Mouse (Mus musculus) ovary, postnatal 10 days (tissue): ENCODE measurements at regions not wholly inside any gene's neighbourhood (a gene's known extent, or its start where the extent isn't known, plus 50 kb on each side); places are given as distances from the start of the nearest gene placed in this dataset.

Source experiments
- DNase-seq: peaks from one replicate; pipeline ENCODE4 v3.0.0; 2022; ENCODE audit warnings: low spot score

GRCm38 (mm10) chr13:63627184-63627893 lies 53.9 kb upstream of the Ptch1 start:
- no peak for DNase-seq

- no peak for DNase-seq
These were observed 54.5 kb upstream of the Ptch1 start for GRCm38 (mm10) chr13:63627894-63628287.

GRCm38 (mm10) chr13:63631771-63632347 lies 58.5 kb upstream of the Ptch1 start:
- no peak for DNase-seq

- DNase-seq = no peak
These were observed 60.9 kb upstream of the Ptch1 start for GRCm38 (mm10) chr13:63634294-63634693.

GRCm38 (mm10) chr13:63641649-63642226 lies 68.3 kb upstream of the Ptch1 start:
- DNase-seq = no peak

GRCm38 (mm10) chr13:63642617-63643016 lies 69.2 kb upstream of the Ptch1 start:
- peak; percentile 13 for DNase-seq

- DNase-seq = no peak
These were observed 70.0 kb upstream of the Ptch1 start for GRCm38 (mm10) chr13:63643394-63643793.

GRCm38 (mm10) chr13:63644308-63644707 lies 70.9 kb upstream of the Ptch1 start:
- no peak for DNase-seq

GRCm38 (mm10) chr13:63649058-63649647 lies 75.8 kb upstream of the Ptch1 start:
- no peak for DNase-seq

GRCm38 (mm10) chr13:63654514-63654913 lies 81.1 kb upstream of the Ptch1 start:
- no peak for DNase-seq

GRCm38 (mm10) chr13:63657115-63657514 lies 83.7 kb upstream of the Ptch1 start:
- no peak for DNase-seq

GRCm38 (mm10) chr13:63659412-63659811 lies 86.0 kb upstream of the Ptch1 start:
- no peak for DNase-seq

- no peak for DNase-seq
These were observed 87.0 kb upstream of the Ptch1 start for GRCm38 (mm10) chr13:63660431-63660830.

- DNase-seq = no peak
These were observed 95.2 kb upstream of the Ptch1 start for GRCm38 (mm10) chr13:63668576-63668975.

GRCm38 (mm10) chr13:63669031-63669430 lies 95.6 kb upstream of the Ptch1 start:
- DNase-seq = no peak

- no peak for DNase-seq
These were observed 99.0 kb upstream of the Ptch1 start for GRCm38 (mm10) chr13:63672425-63672824.

- no peak for DNase-seq
These were observed 104.3 kb upstream of the Ptch1 start for GRCm38 (mm10) chr13:63677696-63678095.

- no peak for DNase-seq
These were observed 105.2 kb upstream of the Ptch1 start for GRCm38 (mm10) chr13:63678265-63679260.

- DNase-seq = no peak
These were observed 108.9 kb upstream of the Ptch1 start for GRCm38 (mm10) chr13:63682341-63682740.

- DNase-seq = no peak
These were observed 118.6 kb upstream of the Ptch1 start for GRCm38 (mm10) chr13:63691974-63692373.

- DNase-seq = no peak
These were observed 120.2 kb upstream of the Ptch1 start for GRCm38 (mm10) chr13:63693636-63694035.

GRCm38 (mm10) chr13:63696399-63696798 lies 118.6 kb upstream of the Ercc6l2 start:
- no peak for DNase-seq
